Mouse (Mus musculus) gastrocnemius, adult 8-10 months (tissue): Measurements from ENCODE around the gene Mecr. TPM values are rescaled to one million over a fixed set of nuclear protein-coding genes. Genes with fewer than 3 reads are reported as not detected.
A peak's percentile ranks its signal among the peaks of the same experiment; 100 is the strongest.

Experiments used
- DNase-seq, 2 experiments: peaks; one replicate each; pipeline ENCODE4 v3.0.0; 2022; ENCODE audit warnings: low spot score in 2 of 2
- total RNA-seq, 4 experiments: library from RNA; stranded (reverse); gene quantifications; 2 replicates each; pipeline ENCODE4 v1.2.4; 2022

Gene Mecr
- total RNA-seq, 4 experiments from 2014 or later = 22.8 to 27.8 (median 25.1) TPM

- DNase-seq = no peak
Measured at GRCm38 (mm10) chr4:131888564-131888963, 45.3 kb downstream of the Mecr start.

GRCm38 (mm10) chr4:131890692-131891091 lies 47.4 kb downstream of the Mecr start:
- no peak for DNase-seq

- DNase-seq = no peak
Measured at GRCm38 (mm10) chr4:131897109-131897508, 53.8 kb downstream of the Mecr start.

GRCm38 (mm10) chr4:131897787-131898186 lies 54.5 kb downstream of the Mecr start:
- DNase-seq = no peak

GRCm38 (mm10) chr4:131898503-131899179 lies 55.4 kb downstream of the Mecr start:
- DNase-seq = no peak

GRCm38 (mm10) chr4:131899180-131899554 lies 55.9 kb downstream of the Mecr start:
- no peak for DNase-seq

- DNase-seq = no peak
Measured at GRCm38 (mm10) chr4:131901090-131901489, 57.8 kb downstream of the Mecr start.

- no peak for DNase-seq
Measured at GRCm38 (mm10) chr4:131904478-131904877, 61.2 kb downstream of the Mecr start.

- no peak for DNase-seq
Measured at GRCm38 (mm10) chr4:131906423-131906822, 63.2 kb downstream of the Mecr start.

- DNase-seq = no peak
Measured at GRCm38 (mm10) chr4:131907912-131908311, 64.6 kb downstream of the Mecr start.

GRCm38 (mm10) chr4:131910237-131910994 lies 67.1 kb downstream of the Mecr start:
- no peak for DNase-seq

GRCm38 (mm10) chr4:131911521-131911920 lies 68.3 kb downstream of the Mecr start:
- no peak for DNase-seq

GRCm38 (mm10) chr4:131913526-131913925 lies 70.3 kb downstream of the Mecr start:
- DNase-seq = no peak

GRCm38 (mm10) chr4:131914046-131914643 lies 70.9 kb downstream of the Mecr start:
- no peak for DNase-seq

- DNase-seq = no peak
Measured at GRCm38 (mm10) chr4:131914891-131915469, 71.7 kb downstream of the Mecr start.

- DNase-seq = no peak
Measured at GRCm38 (mm10) chr4:131915821-131916328, 72.6 kb downstream of the Mecr start.

GRCm38 (mm10) chr4:131916425-131916824 lies 73.2 kb downstream of the Mecr start:
- DNase-seq = peak; percentile 70 to 77

- DNase-seq = no peak
Measured at GRCm38 (mm10) chr4:131917010-131917555, 73.8 kb downstream of the Mecr start.
